Mouse (Mus musculus) mesoderm, embryonic 11.5 days (tissue): ENCODE measurements around the gene Slc32a1.
A peak's percentile ranks its signal among the peaks of the same experiment; 100 is the strongest.

ENCODE experiments used
- DNase-seq: peaks from one replicate; pipeline ENCODE4 v3.0.0-alpha.2; 2012; ENCODE audit warnings: low read depth, low spot score

Slc32a1 gene

GRCm38 (mm10) chr2:158612671-158613250 is 2.2 kb downstream of the Slc32a1 start:
- DNase-seq: no peak

- DNase-seq: peak; percentile 83
Observed at GRCm38 (mm10) chr2:158613541-158614417, 3.2 kb downstream of the Slc32a1 start.

GRCm38 (mm10) chr2:158614418-158614955 is 3.9 kb downstream of the Slc32a1 start:
- no peak for DNase-seq

- no peak for DNase-seq
Observed at GRCm38 (mm10) chr2:158615161-158615680, 4.7 kb downstream of the Slc32a1 start.

GRCm38 (mm10) chr2:158615702-158616101 is 5.1 kb downstream of the Slc32a1 start:
- DNase-seq: no peak

- no peak for DNase-seq
Observed at GRCm38 (mm10) chr2:158616296-158616695, 5.7 kb downstream of the Slc32a1 start.

GRCm38 (mm10) chr2:158616790-158617189 is 6.2 kb downstream of the Slc32a1 start:
- DNase-seq: no peak

GRCm38 (mm10) chr2:158624718-158625222 is 14.2 kb downstream of the Slc32a1 start, which contains the start of gene Actr5:
Actr5 (plus strand) TSS chr2:158624888.
- DNase-seq: peak; percentile 97

GRCm38 (mm10) chr2:158625231-158625630 is 14.7 kb downstream of the Slc32a1 start:
- no peak for DNase-seq

- DNase-seq: no peak
Observed at GRCm38 (mm10) chr2:158625697-158626096, 15.1 kb downstream of the Slc32a1 start.

GRCm38 (mm10) chr2:158628858-158629257 is 18.3 kb downstream of the Slc32a1 start:
- no peak for DNase-seq

- no peak for DNase-seq
Observed at GRCm38 (mm10) chr2:158629414-158629813, 18.8 kb downstream of the Slc32a1 start.

GRCm38 (mm10) chr2:158631873-158632272 is 21.3 kb downstream of the Slc32a1 start:
- no peak for DNase-seq

- DNase-seq: peak; percentile 78
Observed at GRCm38 (mm10) chr2:158641869-158642268, 31.3 kb downstream of the Slc32a1 start.

GRCm38 (mm10) chr2:158642587-158642986 is 32.0 kb downstream of the Slc32a1 start:
- no peak for DNase-seq

GRCm38 (mm10) chr2:158643791-158644190 is 33.2 kb downstream of the Slc32a1 start:
- no peak for DNase-seq

GRCm38 (mm10) chr2:158651159-158651908 is 40.8 kb downstream of the Slc32a1 start:
- DNase-seq: no peak

- DNase-seq: peak; percentile 81
Observed at GRCm38 (mm10) chr2:158652985-158653384, 42.4 kb downstream of the Slc32a1 start.

- DNase-seq: no peak
Observed at GRCm38 (mm10) chr2:158654717-158655116, 44.1 kb downstream of the Slc32a1 start.

- no peak for DNase-seq
Observed at GRCm38 (mm10) chr2:158655806-158656205, 45.2 kb downstream of the Slc32a1 start.

- DNase-seq: no peak
Observed at GRCm38 (mm10) chr2:158658822-158659221, 48.3 kb downstream of the Slc32a1 start.
